Mouse (Mus musculus): ENCODE measurements around the gene Nol7.

GRCm38 (mm10) chr13:43354362-43354761 lies 43.8 kb upstream of the Nol7 start:
- no peak for TF ChIP-seq CTCF (IDR thresholded peaks at IDR 0.05; ENCODE audit: low read depth)
- TF ChIP-seq EP300 (optimal IDR thresholded peaks at IDR 0.05), result no peak
